Mouse (Mus musculus): Measurements from ENCODE around the gene Hist1h2bh.

Gene Hist1h2bh

GRCm38 (mm10) chr13:23505662-23506345, 37.4 kb downstream of the Hist1h2bh start:
- DNase-seq (ENCODE audit: low read depth, low spot score), result no peak

DNA sequence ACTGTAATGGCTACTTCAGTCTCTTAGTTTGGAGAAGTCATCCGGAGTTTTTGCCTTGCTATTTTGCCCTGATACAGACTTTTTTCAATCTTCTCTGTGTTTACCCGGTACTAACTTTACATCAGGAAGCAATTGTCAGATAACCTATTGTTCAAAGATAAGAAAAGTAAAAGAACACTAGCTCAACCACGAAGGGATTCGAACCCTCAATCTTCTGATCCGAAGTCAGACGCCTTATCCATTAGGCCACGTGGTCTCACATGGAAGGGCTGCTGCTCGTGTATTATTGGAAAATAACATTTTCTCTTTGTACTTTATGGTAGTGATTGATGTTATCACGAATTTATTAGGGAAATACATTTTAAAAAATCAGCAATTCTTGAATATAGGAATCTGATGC, 39.4 kb downstream of the Hist1h2bh start:
- DNase-seq (ENCODE audit: low read depth, low spot score), result no peak

- DNase-seq (ENCODE audit: low read depth, low spot score), result no peak
These were observed 40.3 kb downstream of the Hist1h2bh start for GRCm38 (mm10) chr13:23502916-23503315.

DNA sequence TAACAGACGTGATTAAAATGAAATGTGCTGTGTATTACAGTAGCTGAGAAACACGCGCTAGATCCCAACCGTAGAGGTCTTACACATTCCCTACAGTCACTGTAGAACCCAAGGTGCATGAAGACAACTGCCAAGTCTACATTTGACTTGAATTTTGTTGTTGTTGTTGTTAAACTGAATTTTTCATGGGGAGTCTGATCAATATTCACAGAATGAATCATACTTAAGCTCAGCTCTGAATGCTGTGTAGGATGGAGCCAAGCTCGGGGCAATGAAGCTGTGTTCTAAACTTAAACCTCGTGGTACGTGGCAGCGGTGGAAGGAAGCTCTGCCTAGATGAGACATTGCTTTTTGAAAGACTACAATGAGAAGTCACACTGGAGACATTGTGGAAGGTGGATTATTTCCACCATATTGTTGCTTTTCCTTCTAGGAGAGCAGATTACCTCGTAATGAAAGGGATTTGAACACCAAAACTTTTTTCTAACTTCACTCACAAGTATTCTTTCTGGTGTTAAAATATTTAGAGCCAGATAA, 41.1 kb downstream of the Hist1h2bh start:
- no peak for DNase-seq (ENCODE audit: low read depth, low spot score)

- DNase-seq (ENCODE audit: low read depth, low spot score), result no peak
These were observed 41.7 kb downstream of the Hist1h2bh start for GRCm38 (mm10) chr13:23501511-23501910.

DNA sequence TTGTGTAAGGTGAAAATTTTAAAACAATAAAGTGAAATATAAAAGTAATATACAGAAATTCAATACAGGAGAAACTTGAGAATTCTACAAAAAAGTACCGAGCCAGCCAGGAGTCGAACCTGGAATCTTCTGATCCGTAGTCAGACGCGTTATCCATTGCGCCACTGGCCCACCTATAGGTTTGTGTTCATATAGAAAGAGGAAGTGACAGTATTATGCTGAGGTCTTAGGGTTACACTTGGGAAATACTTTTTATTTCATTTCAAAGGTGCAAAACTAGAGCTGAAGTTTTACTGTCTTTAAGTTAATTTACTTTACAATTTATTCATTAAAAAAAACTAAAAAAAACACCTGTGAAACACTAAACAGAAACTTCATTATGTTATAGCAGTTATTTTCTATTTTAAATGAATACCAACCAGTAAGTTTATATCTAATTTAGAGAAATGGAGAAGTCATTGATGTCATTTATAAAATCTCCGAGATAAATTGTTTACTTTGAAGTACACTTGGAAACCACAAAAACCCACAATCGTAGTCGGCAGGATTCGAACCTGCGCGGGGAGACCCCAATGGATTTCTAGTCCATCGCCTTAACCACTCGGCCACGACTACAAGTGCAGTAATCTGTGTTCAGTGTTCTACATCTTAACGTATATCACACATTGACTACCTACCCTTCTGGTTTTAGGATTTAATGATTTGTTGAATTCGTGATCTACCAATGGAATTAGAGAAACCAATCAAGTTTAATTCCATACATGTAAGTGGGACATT, 42.6 kb downstream of the Hist1h2bh start:
- DNase-seq (ENCODE audit: low read depth, low spot score), result no peak

- DNase-seq (ENCODE audit: low read depth, low spot score), result no peak
These were observed 43.2 kb downstream of the Hist1h2bh start for GRCm38 (mm10) chr13:23499943-23500342.

- no peak for DNase-seq (ENCODE audit: low read depth, low spot score)
These were observed 44.5 kb downstream of the Hist1h2bh start for GRCm38 (mm10) chr13:23498653-23499052.

- DNase-seq (ENCODE audit: low read depth, low spot score), result no peak
These were observed 45.4 kb downstream of the Hist1h2bh start for GRCm38 (mm10) chr13:23497656-23498321.

- no peak for DNase-seq (ENCODE audit: low read depth, low spot score)
These were observed 47.7 kb downstream of the Hist1h2bh start for GRCm38 (mm10) chr13:23495526-23495925.

- no peak for DNase-seq (ENCODE audit: low read depth, low spot score)
These were observed 51.2 kb downstream of the Hist1h2bh start for GRCm38 (mm10) chr13:23491990-23492389.

All from WW6 (cell line).